Mouse (Mus musculus): Measurements from ENCODE around the gene Colgalt1. TPM values are rescaled to one million over a fixed set of nuclear protein-coding genes. Genes with fewer than 3 reads are reported as not detected.

Colgalt1 gene
- 10 to 100 TPM; 49.3 to 51.5 TPM for total RNA-seq (2021)

DNA sequence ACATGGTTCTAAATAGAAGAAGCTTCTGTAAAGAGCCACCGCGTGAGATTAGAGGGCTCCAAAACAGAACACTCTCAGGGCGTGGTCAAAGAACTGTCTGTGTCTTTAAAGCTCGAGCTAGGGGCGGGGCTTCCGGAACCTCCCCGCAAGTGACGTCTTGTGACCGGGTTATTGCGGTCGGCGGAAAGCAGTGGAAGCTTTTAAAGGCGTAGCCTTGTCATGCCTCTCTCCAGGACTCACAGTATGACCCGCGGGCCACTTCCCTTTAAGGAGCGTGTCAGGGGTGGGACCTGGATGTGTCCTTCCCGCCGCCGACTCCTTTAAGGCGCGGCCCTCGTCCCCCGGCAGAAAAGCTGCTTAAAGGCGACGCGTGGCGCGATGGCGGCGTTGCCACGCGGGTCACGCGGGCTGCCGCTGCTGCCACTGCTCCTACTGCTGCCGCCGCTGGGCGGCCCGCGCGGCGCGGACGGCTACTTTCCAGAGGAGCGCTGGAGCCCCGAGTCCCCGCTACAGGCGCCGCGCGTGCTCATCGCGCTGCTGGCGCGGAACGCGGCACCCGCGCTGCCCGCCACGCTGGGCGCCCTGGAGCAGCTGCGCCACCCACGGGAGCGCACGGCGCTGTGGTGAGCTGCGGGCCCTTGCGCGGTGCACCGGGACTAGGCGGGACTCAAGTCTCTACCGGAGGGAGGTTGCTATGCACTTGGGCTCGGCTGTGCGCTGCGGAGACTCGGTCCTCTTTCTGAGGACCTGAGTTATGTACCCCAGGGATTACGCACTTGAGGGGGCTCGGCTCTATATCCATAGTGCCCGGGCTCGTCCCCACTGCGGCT, at the start of gene Colgalt1:
Colgalt1 (plus strand) TSS at position 177 of the 830 bp plus-strand sequence.
- DNase-seq (ENCODE audit: low spot score in 2 of 2) = peak; percentile 97 to 100
- intact Hi-C loops (cut with DNase I) = no loop called here

DNA sequence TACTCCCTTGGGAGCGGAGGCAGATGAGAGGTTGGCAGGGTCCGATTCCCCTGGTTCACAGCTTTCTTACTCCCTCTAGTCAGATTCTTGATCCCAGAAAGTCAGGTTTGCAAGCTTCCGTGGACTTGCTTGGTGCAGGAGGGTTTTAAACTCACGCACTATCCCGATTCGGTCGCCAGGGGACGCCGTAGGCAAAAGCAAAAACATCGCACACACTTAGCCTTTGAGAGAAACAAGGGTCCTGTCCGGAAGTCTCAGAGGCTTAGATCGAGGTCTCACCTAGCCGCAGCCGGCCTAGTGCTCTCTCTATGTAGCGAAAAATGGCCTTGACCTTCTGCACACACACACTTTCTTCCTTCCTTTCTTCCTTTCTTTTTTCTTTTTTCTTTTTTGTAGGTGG, 49.4 kb upstream of the Colgalt1 start:
- DNase-seq (ENCODE audit: low spot score in 2 of 2) = no peak
- intact Hi-C loops (cut with DNase I) = loop anchor here (1.0 to 2.0 kb wide), 3 partner anchors 35 to 99 kb away; no protein-coding TSS in a partner anchor

DNA sequence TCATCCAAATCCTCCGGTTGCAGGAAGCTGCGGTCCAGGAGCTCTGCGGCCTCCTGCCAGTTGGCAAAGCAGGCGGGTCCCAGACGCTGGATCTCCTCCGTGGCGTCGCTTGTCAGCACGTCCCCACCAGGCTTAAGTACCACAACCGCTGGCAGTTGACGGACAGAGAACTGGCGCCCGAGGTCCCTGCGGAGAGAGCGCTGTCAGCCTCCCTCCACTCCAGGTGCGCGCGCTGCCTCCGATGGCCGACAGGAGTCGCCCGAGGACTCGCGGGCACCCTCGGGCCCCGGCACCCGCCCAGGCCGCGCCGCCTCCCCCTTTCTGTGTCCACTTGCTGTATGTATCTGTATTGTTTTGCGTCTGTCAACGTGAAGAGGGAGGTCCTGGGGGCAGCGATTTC, 48.0 kb upstream of the Colgalt1 start:
- peak; percentile 55 to 67 for DNase-seq (ENCODE audit: low spot score in 2 of 2)
- intact Hi-C loops (cut with DNase I) = no loop called here

DNA sequence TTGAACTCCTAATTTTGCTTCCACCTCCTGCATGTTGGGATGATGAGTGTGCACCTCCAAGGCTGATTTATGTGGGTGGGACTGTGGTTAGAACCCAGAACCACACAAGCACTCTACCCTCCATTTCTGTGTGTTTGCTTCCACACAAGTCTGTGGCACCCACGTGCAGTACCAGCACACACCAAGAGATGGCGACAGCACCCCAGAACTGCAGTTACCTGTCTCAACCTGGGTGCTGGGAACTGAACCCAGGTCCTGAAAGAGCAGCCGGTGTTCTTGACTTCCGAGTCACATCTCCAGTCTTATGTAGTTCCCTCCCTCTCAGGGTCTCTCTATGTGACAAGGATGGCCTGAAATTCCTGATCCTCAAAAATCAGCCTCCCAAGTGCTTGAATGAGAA, 46.8 kb upstream of the Colgalt1 start:
- intact Hi-C loops (cut with DNase I) = no loop called here

DNA sequence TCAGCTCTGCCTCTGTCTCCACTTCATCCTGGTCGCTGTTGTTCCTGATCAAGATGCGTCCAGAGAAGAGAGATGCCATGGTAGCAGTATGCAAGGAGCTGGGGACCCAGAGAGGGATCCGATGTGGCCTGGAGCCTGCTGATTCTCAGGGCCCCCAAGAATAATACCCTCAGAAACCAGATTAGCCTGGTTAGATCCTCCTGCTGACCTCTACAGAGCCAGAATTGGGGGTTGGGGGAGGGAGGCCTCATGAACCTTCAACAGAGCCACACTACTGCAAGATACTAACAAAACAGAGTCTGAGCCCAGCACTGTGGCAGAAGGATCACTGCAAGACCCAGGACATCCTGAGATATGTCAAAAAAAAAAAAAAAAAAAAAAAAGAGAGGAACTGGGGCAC, 44.3 kb upstream of the Colgalt1 start, which contains the start of gene Nxnl1:
Nxnl1 (minus strand) TSS at position 101 of the 400 bp plus-strand sequence.
- DNase-seq (ENCODE audit: low spot score in 2 of 2) = no peak
- intact Hi-C loops (cut with DNase I) = no loop called here

More for the DNA sequence above, 46.8 kb upstream of the Colgalt1 start:
- no peak for DNase-seq (ENCODE audit: low spot score in 2 of 2)

DNA sequence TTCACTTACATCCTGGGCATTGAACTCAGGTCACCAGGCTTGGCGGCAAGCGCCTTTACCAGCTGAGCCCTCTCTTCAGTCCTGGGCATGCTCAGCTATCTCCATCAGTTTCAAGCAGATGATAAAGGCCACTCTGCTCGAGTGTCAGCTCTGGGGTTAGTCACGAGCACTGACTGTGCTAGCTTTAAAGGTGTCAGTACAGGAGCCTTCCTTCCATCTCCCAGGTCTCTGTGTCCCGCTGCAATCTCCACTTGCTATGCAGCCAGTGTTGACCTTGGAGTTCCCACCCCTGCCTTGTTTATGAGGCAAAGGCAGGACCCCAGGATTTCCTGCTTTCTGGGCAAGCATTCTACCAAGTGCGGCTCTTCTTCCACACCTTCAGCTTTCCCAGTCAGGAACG, 43.2 kb upstream of the Colgalt1 start:
- DNase-seq (ENCODE audit: low spot score in 2 of 2) = no peak
- intact Hi-C loops (cut with DNase I) = no loop called here

DNA sequence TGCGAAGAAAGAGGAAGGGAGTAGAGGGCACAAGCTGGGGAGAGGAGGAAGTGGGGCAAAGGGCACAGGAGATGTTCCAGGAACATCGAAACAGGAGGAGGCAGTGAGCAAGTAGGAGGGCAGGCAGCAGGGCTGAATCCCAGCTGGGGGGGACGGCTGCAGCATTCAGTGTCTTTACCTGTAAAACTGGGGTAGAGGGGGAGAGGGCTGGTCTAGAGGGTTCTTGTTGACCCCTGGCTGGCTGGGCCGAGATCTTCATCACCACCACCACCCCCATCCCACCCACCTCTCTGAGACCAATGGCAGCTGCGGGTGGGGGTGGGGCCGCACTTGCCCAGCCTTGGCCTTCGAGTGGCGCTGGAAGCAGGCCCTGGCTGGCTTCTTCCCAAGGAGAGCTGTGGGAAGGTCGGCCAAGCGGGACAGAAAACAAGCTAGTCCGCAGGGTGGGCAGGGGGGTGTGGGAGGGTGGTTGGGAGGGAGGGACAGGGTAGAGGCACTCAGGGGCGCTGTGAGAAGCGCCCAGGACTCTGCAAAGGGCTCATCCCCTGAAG, 42.3 kb upstream of the Colgalt1 start, which contains the start of gene Slc27a1:
Slc27a1 (plus strand) TSS at position 496 of the 551 bp plus-strand sequence.
- intact Hi-C loops (cut with DNase I) = loop anchor here (2.0 kb wide), 1 partner anchor 24 kb away; the partner anchor contains the start of gene Pgls
- DNase-seq (ENCODE audit: low spot score in 2 of 2) = peak; percentile 51 to 63

DNA sequence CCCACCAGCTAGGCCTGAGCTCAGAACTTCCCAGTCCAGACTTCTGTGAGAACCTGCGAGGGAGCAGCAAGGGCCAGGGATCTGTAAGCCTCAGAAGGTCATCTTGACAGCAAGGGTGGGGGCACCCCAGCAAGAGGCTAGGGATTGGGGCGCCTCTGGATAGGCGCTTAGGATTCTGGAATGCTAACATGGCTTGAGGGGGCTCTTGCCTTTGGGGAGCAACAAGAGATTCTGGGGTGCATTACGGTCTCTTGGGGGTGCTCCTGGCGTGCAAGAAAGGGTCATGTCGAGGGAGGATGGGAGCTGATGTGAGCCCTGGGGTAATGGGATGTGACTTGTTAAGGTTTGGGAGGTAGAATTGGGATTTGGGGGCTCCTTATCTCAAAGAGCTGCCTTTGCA, 41.9 kb upstream of the Colgalt1 start:
- intact Hi-C loops (cut with DNase I) = loop anchor here (2.0 kb wide), 1 partner anchor 24 kb away; the partner anchor contains the start of gene Pgls

DNA sequence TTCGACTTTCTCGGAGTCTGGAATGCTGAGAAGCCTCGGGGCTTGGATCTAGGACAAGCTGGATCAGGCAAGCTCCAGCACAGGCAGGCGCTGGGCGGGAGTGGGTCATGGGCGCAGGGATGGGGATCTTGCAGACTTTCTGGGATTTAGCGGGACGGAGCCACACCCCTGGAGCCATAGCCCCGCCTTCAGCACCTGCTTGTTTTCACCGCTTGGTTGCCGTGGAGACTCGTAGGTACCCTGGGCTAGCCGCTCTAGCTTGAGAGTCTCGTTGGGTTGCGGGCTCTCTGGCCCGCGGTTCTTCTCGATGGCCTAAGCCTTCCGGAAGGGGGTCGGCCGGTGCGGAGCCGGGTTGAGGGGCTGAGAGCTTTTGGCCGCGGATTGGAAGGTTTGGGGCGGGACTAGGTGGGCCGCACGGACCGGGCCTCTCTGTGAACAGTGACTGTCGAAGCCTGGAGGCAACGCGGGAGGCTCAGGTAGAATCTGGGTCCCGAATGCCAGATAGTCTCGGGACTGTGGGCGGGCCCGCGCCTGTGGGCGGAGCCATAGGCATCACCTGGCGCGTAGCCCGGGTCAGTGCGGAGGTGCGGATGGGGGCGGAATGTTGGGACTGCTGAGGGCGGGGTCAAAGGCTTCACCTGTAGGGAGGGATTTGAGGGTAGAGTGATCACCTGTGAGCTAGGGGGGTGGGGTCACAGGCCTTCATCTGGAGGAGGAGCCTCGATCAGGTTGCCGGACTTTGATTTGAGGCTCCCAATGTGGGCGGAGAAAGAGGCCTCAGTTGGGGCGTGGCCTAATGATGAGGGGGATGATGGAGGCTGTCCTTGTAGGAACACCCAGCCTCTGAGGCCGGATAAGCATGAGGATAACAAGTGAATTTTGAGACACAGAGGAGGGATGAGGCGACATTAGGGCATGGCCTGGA, 41.2 kb upstream of the Colgalt1 start:
- peak; percentile 92 to 95 for DNase-seq (ENCODE audit: low spot score in 2 of 2)
- intact Hi-C loops (cut with DNase I) = loop anchor here (2.0 kb wide), 1 partner anchor 23 kb away; the partner anchor contains the start of gene Pgls

More for the DNA sequence above, 41.9 kb upstream of the Colgalt1 start:
- no peak for DNase-seq (ENCODE audit: low spot score in 2 of 2)

DNA sequence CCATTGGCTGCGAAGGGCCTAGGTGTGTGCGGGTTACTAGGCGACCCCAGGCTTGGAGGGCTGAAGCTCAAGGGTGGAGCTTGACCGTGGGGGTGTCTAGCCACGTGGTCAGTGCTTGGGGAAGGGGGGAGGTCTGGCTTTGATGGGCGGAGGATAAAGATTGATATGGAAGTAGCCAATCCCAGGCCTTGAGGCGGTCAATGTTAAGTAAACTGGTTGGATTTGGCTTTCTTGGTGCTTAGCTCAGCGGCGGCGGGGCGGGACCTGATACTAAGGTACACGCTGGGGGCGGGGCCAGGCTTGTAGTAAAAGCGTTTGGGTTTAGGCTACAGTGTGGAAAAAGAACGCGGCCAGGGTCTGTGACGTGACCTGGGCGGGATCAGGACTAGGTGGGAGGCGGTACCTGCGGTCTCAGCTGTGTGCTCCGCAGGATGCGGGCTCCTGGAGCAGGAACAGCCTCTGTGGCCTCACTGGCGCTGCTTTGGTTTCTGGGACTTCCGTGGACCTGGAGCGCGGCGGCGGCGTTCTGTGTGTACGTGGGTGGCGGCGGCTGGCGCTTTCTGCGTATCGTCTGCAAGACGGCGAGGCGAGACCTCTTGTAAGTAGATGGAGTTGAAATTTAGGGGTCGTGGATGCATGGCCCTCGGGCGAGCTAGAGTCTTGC, 40.4 kb upstream of the Colgalt1 start:
- intact Hi-C loops (cut with DNase I) = no loop called here
- DNase-seq (ENCODE audit: low spot score in 2 of 2) = peak; percentile 96 to 99

DNA sequence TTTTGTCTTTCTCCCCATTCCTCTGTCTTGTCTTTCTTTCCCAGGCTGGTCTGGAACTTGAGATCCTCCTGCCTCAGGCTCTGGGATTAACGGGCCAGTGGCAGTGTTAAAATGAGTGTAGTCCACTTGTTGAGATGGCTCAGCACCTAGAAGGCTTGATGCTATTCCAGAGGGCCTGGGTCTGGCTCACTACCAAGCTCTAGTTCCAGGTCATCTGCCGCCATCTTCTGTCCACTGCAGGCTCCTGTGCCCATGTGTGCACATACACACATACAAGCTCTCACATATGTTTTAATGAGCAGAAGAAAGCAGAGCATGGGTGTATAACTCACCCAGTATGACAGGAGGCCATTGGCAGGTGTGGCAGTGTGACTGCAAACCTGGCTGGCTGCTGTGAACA, 38.7 kb upstream of the Colgalt1 start:
- no peak for DNase-seq (ENCODE audit: low spot score in 2 of 2)
- intact Hi-C loops (cut with DNase I) = no loop called here

DNA sequence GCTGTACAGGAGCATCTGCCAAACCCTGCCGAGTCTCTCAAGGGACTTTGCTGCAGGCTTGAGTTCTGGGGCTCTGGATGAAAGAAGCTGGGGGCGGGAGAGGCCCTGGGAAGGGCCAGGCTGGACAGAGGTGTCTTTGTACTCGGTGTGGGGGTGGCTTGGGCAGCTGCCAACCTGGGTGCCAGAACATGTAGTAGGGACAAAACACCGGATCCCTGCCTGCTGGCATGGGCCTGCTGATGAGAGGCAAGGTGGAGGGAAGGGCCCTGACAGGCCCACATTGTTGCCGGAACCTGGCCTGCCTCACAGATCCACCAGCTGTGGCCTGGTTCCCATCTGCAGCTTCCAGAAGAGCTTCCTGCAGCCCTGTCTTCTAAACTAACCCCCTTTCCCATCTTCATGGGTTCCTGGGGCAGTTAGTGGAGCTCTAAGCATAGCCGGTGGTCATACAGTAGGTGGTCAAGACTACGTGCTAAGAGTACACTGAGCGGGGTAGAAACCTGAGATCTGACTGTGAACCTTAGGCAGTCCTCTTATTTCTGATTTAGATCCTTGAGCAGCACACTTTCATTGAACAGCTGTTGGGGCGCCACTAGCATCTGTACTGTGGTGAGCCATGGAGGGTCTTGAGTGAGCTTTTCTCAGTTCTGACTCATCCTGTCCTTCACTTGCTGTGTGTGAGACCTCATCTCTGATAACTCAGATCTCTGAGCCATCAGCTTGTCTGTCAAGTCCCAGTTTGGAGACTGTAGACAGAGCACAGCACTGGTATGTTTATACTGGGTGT, 37.8 kb upstream of the Colgalt1 start:
- peak; percentile 78 to 86 for DNase-seq (ENCODE audit: low spot score in 2 of 2)
- intact Hi-C loops (cut with DNase I) = no loop called here

DNA sequence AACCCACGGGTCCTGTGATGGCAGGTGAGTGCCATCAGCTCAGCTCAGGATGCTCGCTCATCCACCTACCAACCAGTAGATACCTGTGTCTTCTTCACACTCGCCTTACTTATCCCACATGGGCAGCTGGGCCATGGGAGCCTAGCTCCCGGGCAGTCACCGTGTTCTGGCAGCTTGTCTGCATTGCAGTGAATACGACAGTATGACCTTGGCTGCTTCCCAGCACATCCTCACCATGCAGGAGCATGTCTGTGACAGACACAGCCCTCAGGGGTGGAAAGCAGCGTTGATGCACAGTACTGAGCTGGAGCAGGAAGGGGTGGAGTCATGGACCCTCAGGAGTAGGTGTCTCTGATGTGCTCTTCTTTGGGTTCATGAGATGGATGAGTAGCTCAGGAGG, 36.4 kb upstream of the Colgalt1 start:
- no peak for DNase-seq (ENCODE audit: low spot score in 2 of 2)
- intact Hi-C loops (cut with DNase I) = no loop called here

DNA sequence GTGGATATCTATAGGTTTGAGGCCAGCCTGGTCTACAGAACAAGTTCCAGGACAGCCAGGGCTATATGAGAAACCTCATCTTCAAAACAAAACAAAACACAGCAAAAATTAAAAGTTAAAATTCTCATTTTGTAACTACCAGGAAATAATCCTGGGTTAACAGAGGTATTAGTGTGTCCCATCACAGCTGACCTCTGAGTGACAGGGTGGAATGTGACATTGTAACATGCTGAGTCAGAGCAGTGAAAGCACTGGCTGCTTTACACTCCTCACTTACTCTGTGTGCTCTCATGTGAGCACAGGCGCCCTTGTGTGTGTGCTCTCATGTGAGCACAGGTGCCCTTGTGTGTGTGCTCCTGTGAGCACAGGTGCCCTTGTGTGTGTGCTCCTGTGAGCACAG, 35.8 kb upstream of the Colgalt1 start:
- DNase-seq (ENCODE audit: low spot score in 2 of 2) = no peak
- intact Hi-C loops (cut with DNase I) = no loop called here

DNA sequence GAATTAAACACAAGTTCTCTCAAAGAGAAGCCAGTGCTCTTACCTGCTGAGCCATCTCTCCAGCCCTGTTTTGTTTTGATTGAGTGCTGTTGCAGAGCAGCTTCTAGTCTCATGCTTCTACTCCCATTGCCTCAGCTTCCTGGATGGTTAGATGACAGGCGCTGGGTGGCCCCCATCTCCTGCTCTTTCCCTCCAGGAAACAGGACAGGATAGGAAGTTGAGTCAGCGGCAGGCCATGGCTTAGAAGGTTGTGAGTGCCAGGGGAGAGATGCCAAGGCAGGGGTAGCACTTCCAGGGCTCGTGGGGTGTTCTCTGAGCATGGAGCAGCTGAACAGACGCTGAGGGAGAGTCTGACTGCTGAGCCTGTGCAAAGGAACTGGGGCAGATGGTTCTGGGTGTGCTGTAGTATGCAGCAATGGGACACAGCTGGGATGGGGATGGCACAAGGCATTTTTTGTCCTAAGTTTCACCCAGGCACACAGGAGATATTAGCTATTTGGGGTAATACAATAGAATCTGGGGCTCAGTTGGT, 32.9 kb upstream of the Colgalt1 start:
- no peak for DNase-seq (ENCODE audit: low spot score in 2 of 2)

DNA sequence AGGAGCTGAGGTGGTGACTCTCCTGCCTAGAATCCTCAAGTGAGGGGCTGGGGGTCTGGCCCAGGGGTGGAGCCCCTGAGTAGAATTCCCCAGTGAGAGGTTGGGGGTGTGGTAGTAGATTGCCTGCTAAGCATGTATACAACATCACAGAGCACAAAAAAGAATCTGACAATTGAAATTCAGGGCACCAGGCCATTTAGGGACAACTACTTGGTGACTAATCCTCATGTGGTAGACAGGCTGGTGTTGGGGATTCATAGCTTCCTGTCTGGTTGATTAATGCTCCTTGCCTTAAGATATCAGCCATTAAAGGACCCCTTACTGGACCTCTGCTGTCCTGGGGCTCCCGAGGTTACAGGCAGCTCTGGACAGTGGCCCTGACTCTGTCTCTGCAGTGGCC, 31.8 kb upstream of the Colgalt1 start:
- no peak for DNase-seq (ENCODE audit: low spot score in 2 of 2)
- intact Hi-C loops (cut with DNase I) = no loop called here

More for the DNA sequence above, 32.9 kb upstream of the Colgalt1 start:
- intact Hi-C loops (cut with DNase I) = no loop called here

DNA sequence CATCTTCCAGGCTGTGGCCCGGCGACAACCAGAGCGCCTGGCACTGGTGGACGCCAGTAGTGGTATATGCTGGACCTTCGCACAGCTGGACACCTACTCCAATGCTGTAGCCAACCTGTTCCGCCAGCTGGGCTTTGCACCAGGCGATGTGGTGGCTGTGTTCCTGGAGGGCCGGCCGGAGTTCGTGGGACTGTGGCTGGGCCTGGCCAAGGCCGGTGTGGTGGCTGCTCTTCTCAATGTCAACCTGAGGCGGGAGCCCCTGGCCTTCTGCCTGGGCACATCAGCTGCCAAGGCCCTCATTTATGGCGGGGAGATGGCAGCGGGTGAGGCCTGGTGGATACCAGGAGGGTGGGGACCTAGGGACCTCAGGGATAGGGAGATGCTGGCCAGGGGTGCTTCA, 31.3 kb upstream of the Colgalt1 start:
- no peak for DNase-seq (ENCODE audit: low spot score in 2 of 2)
- intact Hi-C loops (cut with DNase I) = no loop called here

DNA sequence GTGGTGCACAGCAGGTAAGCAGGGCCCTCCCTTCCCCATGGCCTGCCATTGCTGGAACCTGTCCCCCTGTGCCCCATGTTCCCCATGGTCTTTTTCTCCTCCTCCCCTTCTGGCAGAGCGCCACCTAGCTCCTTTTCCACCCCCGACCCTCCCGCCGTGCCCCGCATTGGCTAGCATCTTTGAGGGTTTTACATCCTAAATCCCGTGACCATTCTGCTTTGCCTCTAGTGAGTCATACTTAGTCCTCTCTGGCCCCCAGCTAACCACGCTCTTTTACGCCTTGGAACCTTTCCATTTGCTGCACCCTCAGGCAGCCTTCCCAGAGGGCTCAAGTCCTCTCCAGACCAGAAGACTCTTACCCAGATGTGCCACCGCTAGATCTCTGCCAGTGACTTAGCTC, 30.6 kb upstream of the Colgalt1 start:
- DNase-seq (ENCODE audit: low spot score in 2 of 2) = no peak
- intact Hi-C loops (cut with DNase I) = no loop called here

Measured in left cerebral cortex, postnatal 25 days (tissue).